Comparison of ENCODE assay signal across 9 mouse cellular contexts in the genomic region with DNA sequence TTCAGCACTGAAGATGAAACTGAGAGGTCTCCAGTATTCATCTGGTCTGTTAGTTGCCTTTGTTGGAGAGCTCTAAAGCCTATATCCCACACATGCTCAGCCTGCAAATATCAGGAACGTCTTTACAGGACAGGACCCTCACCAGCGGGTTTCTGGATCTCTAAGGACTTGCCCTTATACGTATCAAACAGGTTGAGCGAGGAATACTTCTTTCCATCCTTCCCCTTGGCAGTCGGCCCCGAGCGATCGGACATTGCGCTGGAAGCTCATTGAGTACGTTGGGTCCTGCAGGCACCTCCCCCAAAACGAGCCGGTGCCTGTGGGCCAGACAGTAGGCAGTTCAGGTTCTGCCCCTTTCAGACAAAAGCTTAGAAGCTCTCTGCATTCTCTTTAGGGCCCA. TPM values are rescaled to one million over a fixed set of nuclear protein-coding genes. Genes with fewer than 3 reads are reported as not detected.
DNase-seq lines count a peak whose midpoint lies in the region; ATAC-seq and TF ChIP-seq lines count a peak whose summit lies in the region.
"Had no signal": no experiment of that assay in that cellular context is flagged by ENCODE, and none has a peak within 500 bp of the region (broad histone marks: within the 10 kb centered on the region; RNA-seq: fewer than 3 reads in every experiment).

No protein-coding gene starts in this region.

- DNase-seq in left cerebral cortex, adult 2 months (ENCODE audit: extremely low spot score in 1 of 2, low spot score in 2 of 2), result no peak
- no peak for DNase-seq in left cerebral cortex, postnatal 10 days (ENCODE audit: extremely low spot score in 1 of 2, low spot score in 2 of 2)
- no peak for DNase-seq in forebrain, embryonic 14.5 days (ENCODE audit: low spot score)
- DNase-seq in kidney, adult 2 months, result peak; percentile 66
- no peak for DNase-seq in spleen, postnatal 4 days (ENCODE audit: low spot score in 2 of 2)
- no peak for DNase-seq in spleen, postnatal 14 days (ENCODE audit: low spot score in 2 of 2)
- no peak for DNase-seq in embryo, embryonic 10 days (ENCODE audit: low spot score)

- no peak for ATAC-seq in forebrain, embryonic 14.5 days
- ATAC-seq in lung, embryonic 16.5 days (ENCODE audit: low read depth), result no peak

- peak overlapping the region; percentile 87 for H3K4me3 ChIP-seq in left cerebral cortex, adult 2 months
- peak overlapping the region; percentile 100 for H3K4me3 ChIP-seq in forebrain, embryonic 14.5 days (ENCODE audit: low read depth, low read length)
- peak overlapping the region; percentile 23; the same call in 1 of the 2 replicates for H3K4me3 ChIP-seq in kidney, adult 2 months (ENCODE audit: insufficient read depth, low read depth, low read length)
- peak overlapping the region; percentile 97 for H3K4me3 ChIP-seq in lung, embryonic 16.5 days (ENCODE audit: low read length)

- H3K9ac ChIP-seq in forebrain, embryonic 14.5 days (ENCODE audit: low read length), result peak overlapping the region; percentile 99
- H3K9ac ChIP-seq in lung, embryonic 16.5 days (ENCODE audit: low read length), result peak overlapping the region; percentile 100

- H3K4me2 ChIP-seq in forebrain, embryonic 14.5 days (ENCODE audit: low read length), result peak overlapping the region; percentile 98
- H3K4me2 ChIP-seq in lung, embryonic 16.5 days (ENCODE audit: low read depth, low read length), result peak overlapping the region; percentile 88

- TF ChIP-seq POLR2A in kidney, adult 2 months (IDR thresholded peaks at IDR 0.05; ENCODE audit: low read depth, low read length), result no peak

- H3K4me1 ChIP-seq in forebrain, embryonic 14.5 days (ENCODE audit: control insufficient read depth, insufficient read depth, low read length), result peaks cover 18% of the 10 kb centered on the region
- peaks cover 20% of the 10 kb centered on the region for H3K4me1 ChIP-seq in kidney, adult 2 months (ENCODE audit: control insufficient read depth, insufficient read depth, low read length)
- H3K4me1 ChIP-seq in lung, embryonic 16.5 days (replicated peaks; ENCODE audit: control insufficient read depth, insufficient read depth, low read length), result peaks cover 19% of the 10 kb centered on the region

- no peaks in the 10 kb centered on the region for H3K9me3 ChIP-seq in forebrain, embryonic 14.5 days (replicated peaks; ENCODE audit: control insufficient read depth, low read length)
- H3K9me3 ChIP-seq in lung, embryonic 16.5 days (ENCODE audit: control insufficient read depth, low read length), result no peaks in the 10 kb centered on the region

- H3K27ac ChIP-seq in left cerebral cortex, adult 2 months, result no peak overlapping the region
- no peak overlapping the region for H3K27ac ChIP-seq in forebrain, embryonic 14.5 days (ENCODE audit: low read depth, low read length)
- no peak overlapping the region for H3K27ac ChIP-seq in kidney, adult 2 months (ENCODE audit: insufficient read depth, low read depth, low read length)
- no peak overlapping the region for H3K27ac ChIP-seq in lung, embryonic 16.5 days (ENCODE audit: low read length)

- no peaks in the 10 kb centered on the region for H3K27me3 ChIP-seq in forebrain, embryonic 14.5 days (replicated peaks; ENCODE audit: control insufficient read depth, insufficient read depth, low read length)
- no peaks in the 10 kb centered on the region for H3K27me3 ChIP-seq in kidney, adult 2 months (replicated peaks; ENCODE audit: control insufficient read depth, insufficient read depth, low read length)
- no peaks in the 10 kb centered on the region for H3K27me3 ChIP-seq in lung, embryonic 16.5 days (ENCODE audit: control insufficient read depth, insufficient read depth, low read depth, low read length)

- TF ChIP-seq CTCF in left cerebral cortex, adult 2 months (IDR thresholded peaks at IDR 0.05), result no peak
- TF ChIP-seq CTCF in kidney, adult 2 months (conservative IDR thresholded peaks at IDR 0.05; ENCODE audit: insufficient read depth, insufficient read length, low read depth, low read length), result no peak

- peaks cover 49% of the 10 kb centered on the region for H3K36me3 ChIP-seq in forebrain, embryonic 14.5 days (ENCODE audit: control insufficient read depth, insufficient read depth, low read length)
- H3K36me3 ChIP-seq in kidney, adult 2 months (ENCODE audit: control insufficient read depth, insufficient read depth, low read length), result peaks cover 11% of the 10 kb centered on the region
- H3K36me3 ChIP-seq in lung, embryonic 16.5 days (ENCODE audit: control insufficient read depth, insufficient read depth, low read length), result peaks cover 40% of the 10 kb centered on the region

- intact Hi-C loops in left cerebral cortex, adult 2 months (cut with DNase I), result no loop called here
- intact Hi-C loops in left cerebral cortex, postnatal 10 days (cut with DNase I), result no loop called here

- WGBS in forebrain, embryonic 14.5 days, result 46% methylated on average over 12 of the region's 12 CpGs
- WGBS in kidney, adult 2 months, result 4% methylated on average over 12 of the region's 12 CpGs
- WGBS in lung, embryonic 16.5 days, result 19% methylated on average over 12 of the region's 12 CpGs

RNA-seq across cellular contexts. Expression of gene Prrc2a, which starts 2.0 kb away (rescaled TPM):
- 100 to 1,000 TPM; 285 to 321 TPM for total RNA-seq in left cerebral cortex, adult 2 months (2021)
- total RNA-seq in left cerebral cortex, postnatal 10 days (2021), result 100 to 1,000 TPM; 261 to 270 TPM
- 117 and 141 TPM in 2 replicates for polyA plus RNA-seq in forebrain, embryonic 14.5 days (2014; fragmentation: Nextera tagmentation; extraction: Ambion mirVana)
- polyA plus RNA-seq in kidney, adult 2 months (2012; rRNA removed), result 237 and 272 TPM in 2 replicates
- 151 and 167 TPM in 2 replicates for polyA plus RNA-seq in lung, embryonic 16.5 days (2015; fragmentation: Nextera tagmentation; extraction: Ambion mirVana)

RNA-seq across cellular contexts. Expression of gene Aif1, which starts 13.1 kb away (rescaled TPM):
- total RNA-seq in left cerebral cortex, adult 2 months (2021), result 10 to 100 TPM in 1 of 2 experiments, 1 to 10 TPM in 1; 8.0 to 14.4 TPM
- total RNA-seq in left cerebral cortex, postnatal 10 days (2021), result 10 to 100 TPM in 1 of 2 experiments, 1 to 10 TPM in 1; 8.0 to 12.5 TPM
- 6.9 and 7.3 TPM in 2 replicates for polyA plus RNA-seq in forebrain, embryonic 14.5 days (2014; fragmentation: Nextera tagmentation; extraction: Ambion mirVana)
- 0.65 and 2.6 TPM in 2 replicates for polyA plus RNA-seq in kidney, adult 2 months (2012; rRNA removed)
- 7.3 and 8.0 TPM in 2 replicates for polyA plus RNA-seq in lung, embryonic 16.5 days (2015; fragmentation: Nextera tagmentation; extraction: Ambion mirVana)

RNA-seq across cellular contexts. Expression of gene Lst1, which starts 25.5 kb away (rescaled TPM):
- 1 to 10 TPM; 6.4 to 7.4 TPM for total RNA-seq in left cerebral cortex, adult 2 months (2021)
- total RNA-seq in left cerebral cortex, postnatal 10 days (2021), result 10 to 100 TPM; 13.7 to 14.9 TPM
- 6.1 and 8.0 TPM in 2 replicates for polyA plus RNA-seq in forebrain, embryonic 14.5 days (2014; fragmentation: Nextera tagmentation; extraction: Ambion mirVana)
- 9.4 and 17.7 TPM in 2 replicates for polyA plus RNA-seq in kidney, adult 2 months (2012; rRNA removed)
- polyA plus RNA-seq in lung, embryonic 16.5 days (2015; fragmentation: Nextera tagmentation; extraction: Ambion mirVana), result 11.3 and 12.4 TPM in 2 replicates

RNA-seq across cellular contexts. Expression of gene Bag6, which starts 27.8 kb away (rescaled TPM):
- 100 to 1,000 TPM; 304 to 307 TPM for total RNA-seq in left cerebral cortex, adult 2 months (2021)
- 100 to 1,000 TPM; 297 to 299 TPM for total RNA-seq in left cerebral cortex, postnatal 10 days (2021)
- polyA plus RNA-seq in forebrain, embryonic 14.5 days (2014; fragmentation: Nextera tagmentation; extraction: Ambion mirVana), result 128 and 144 TPM in 2 replicates
- polyA plus RNA-seq in kidney, adult 2 months (2012; rRNA removed), result 145 and 160 TPM in 2 replicates
- polyA plus RNA-seq in lung, embryonic 16.5 days (2015; fragmentation: Nextera tagmentation; extraction: Ambion mirVana), result 46.3 and 54.9 TPM in 2 replicates

RNA-seq across cellular contexts. Expression of gene Apom, which starts 30.9 kb away (rescaled TPM):
- total RNA-seq in left cerebral cortex, adult 2 months (2021), result not detected
- total RNA-seq in left cerebral cortex, postnatal 10 days (2021), result under 1 TPM in 1 of 2 experiments, not detected in 1; 0.34 TPM
- 0.22 and 0.29 TPM in 2 replicates for polyA plus RNA-seq in forebrain, embryonic 14.5 days (2014; fragmentation: Nextera tagmentation; extraction: Ambion mirVana)
- 138 and 157 TPM in 2 replicates for polyA plus RNA-seq in kidney, adult 2 months (2012; rRNA removed)
- 1.4 and 13.6 TPM in 2 replicates for polyA plus RNA-seq in lung, embryonic 16.5 days (2015; fragmentation: Nextera tagmentation; extraction: Ambion mirVana)
- total RNA-seq: layer of hippocampus, postnatal 36 days had no signal

Comparison
In these comparisons a context has a peak if more than half of its experiments do, and no peak if none do; other contexts are left out.
1. H3K4me3 ChIP-seq: peak in every context shown above with its lines; median percentile 100 in forebrain, embryonic 14.5 days; 97 in lung, embryonic 16.5 days; 87 in left cerebral cortex, adult 2 months; 23 in kidney, adult 2 months.